Mouse (Mus musculus): ENCODE measurements around the gene Cd209b.

DNA sequence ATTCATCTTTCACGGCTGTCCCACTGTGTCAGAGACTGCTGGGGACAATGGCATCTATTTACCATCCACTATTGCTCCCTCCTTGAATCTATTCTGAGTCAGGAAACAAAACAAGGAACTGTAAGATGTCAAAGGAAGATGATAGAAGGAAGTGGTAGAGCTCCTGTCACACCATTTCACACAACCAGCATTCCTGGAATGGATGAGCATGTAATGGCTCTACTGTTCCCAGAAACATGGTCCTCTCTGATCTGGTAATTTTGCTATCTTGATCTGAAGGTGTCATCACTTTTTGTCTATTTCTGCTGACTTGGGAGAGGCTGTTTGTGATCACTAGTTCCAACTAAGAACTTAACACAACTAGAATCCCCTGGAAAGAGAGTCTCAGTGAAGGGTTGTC, 28.0 kb upstream of the Cd209b start, which contains the start of gene Cd209c:
- TF ChIP-seq CTCF (IDR thresholded peaks at IDR 0.05; ENCODE audit: borderline replicate concordance, extremely low read depth, insufficient read depth, insufficient read length) (no peak), POLR2A (IDR thresholded peaks at IDR 0.05; ENCODE audit: borderline replicate concordance, extremely low read depth, insufficient read depth, insufficient read length, poor library complexity, severe bottlenecking) (no peak)
